Mouse (Mus musculus) erythroid progenitor cell, adult 5-6 weeks (primary cell): ENCODE data around the gene Oxtr. TPM values are rescaled to one million over a fixed set of nuclear protein-coding genes. Genes with fewer than 3 reads are reported as not detected.

Experiments used
- ATAC-seq: replicated peaks from 2 replicates; pipeline ENCODE4 v1.8.0; 2016; ENCODE audit warnings: moderate number of reproducible peaks, mild to moderate bottlenecking, moderate TSS enrichment, inconsistent platforms; ENCODE audit not compliant: poor library complexity, low FRiP score, severe bottlenecking
- total RNA-seq, 2 experiments: library from RNA; stranded (forward) in 1 of 2; stranded (reverse) in 1 of 2; fragments of 150-400 nt in 1 of 2; fragments of 186-747, 209-891 nt in 1 of 2; gene quantifications; 2 replicates each; pipeline versions ENCODE4 v1.2.3 to v1.2.4; 2015 to 2017; ENCODE audit warnings: low replicate concordance in 2 of 2

Oxtr gene
- total RNA-seq (2015; ENCODE audit: low replicate concordance) (not detected in 2 replicates), total RNA-seq (2017; ENCODE audit: low replicate concordance) (0.39 TPM in 1 of 2 replicates, not detected in the other)

DNA sequence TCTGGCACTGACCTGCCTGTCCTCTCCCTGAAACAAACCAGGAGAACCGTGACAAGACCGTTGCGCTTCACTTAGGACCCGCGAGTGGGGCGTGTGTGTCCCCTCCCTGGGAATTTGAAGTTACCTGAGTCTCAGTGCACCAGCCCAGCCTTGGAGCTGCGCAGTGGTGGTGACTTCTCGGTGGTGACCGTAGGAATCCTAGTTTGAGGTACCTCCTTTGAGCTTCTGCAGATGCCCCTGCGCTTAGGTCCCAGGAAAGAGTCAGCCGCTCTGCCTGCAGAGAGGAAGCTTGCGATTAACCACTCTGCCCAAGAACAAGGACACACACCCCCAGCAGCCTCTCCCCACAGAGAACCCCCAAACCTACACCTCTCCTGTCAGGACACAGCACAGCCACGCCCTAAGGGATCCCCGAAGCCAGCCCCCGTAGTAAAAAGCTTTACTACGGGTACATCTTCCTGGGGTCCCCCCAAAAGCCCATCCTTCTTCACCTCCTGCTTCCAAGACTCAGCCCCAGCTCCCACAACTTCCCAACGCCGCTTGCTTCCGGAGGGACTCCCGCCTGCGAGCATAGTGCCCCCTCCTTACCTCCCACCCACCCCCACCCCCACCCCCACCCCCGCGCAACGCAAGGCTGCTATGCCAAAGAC, at the start of gene Oxtr:
TSS of gene Oxtr (minus strand) at position 34 of the 650 bp plus-strand sequence.
- no peak for ATAC-seq

DNA sequence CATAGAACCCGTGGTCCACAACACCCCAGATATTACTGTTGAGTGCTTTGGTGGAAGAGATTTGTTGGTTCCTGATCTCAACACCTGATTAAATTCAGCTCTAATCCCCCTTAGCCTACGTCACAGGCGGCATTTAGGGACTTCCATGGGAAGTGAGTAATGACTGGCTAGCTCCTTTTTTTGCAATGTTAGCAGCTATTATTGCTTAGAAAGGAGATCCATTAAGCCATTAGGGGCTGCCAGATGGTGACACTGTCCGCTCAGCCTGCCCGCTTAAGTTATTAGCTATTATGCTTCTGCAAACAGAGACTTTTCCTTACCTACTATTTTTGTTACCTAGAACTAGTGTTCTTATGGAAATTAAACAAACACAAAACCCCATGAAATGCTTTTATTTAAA, 35.7 kb upstream of the Oxtr start:
- no peak for ATAC-seq

DNA sequence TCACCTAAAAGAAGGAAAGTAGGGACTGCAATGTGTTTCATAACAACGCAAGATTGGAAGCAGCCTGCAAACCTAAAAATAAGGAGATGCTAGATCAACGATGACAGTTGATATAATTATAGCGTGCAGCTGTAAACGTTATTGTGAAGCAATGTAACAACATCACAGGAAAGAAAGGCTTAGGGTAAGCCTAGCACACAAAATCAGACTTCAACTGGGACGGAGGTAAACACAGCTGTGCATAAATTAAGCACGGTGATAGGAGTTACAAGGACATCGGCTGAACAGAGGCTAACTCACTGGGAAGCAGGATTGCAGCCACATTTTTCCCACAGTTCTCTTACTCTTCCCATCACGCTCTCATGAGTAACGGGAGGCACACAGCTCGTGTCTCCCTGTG, 34.7 kb upstream of the Oxtr start:
- no peak for ATAC-seq

DNA sequence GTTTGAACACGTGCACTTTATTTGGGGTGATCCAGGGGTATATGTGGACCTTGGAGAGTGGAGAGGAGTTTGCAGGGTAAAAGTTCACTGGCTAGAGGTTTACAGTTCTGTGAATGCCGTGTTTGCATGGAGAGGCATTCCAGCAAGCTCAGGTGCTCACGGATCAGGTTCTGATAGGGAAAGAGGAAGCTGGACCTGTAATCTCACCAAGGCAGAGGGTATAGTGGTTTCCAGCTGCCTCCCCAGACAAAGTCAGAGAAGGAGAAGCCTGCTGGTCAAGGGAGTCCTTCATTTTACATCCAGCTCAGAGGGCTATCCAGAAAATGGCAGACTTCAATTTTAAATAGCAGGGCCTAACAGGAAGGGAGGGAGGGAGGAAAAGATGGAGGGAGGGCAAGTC, 28.2 kb upstream of the Oxtr start:
- no peak for ATAC-seq

DNA sequence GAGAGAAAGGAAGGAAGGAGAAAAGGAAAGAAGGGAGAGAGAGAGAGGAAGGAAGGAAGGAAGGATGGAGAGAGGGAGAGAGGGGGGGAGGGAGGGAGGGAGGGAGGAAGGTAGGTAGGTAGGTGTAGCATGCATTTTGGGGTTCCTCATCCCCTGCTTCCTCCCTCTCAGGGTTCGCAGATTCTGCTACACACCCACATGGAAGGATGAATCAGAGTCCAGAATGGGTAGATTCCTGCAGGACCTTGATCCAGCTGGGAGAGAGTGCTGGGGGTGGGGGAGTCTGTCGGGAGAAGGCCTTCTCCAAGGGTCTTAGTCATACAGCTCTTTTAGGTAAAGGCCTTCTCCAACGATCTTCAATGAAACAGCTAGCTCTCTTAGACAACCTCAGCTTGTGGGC, 27.8 kb upstream of the Oxtr start:
- no peak for ATAC-seq

DNA sequence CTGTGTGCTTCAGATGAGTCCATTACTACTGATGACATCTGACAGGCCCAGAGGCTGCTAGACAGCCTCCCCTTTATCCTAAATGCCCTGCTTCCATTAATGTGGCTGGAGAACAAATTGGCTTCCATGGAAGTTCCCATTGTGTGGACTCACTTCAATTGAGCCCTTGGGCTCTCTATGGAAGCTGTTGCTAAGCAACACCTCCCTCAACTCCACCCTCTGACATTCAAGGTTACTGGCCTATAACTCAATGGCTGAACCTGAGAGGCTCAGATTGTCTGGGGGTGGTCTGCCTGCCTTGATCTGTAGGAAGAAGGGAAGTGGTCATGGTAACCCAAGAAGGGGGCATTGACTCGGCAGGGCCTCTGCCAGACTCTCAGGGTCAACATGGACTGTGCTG, 26.8 kb upstream of the Oxtr start:
- ATAC-seq = no peak

DNA sequence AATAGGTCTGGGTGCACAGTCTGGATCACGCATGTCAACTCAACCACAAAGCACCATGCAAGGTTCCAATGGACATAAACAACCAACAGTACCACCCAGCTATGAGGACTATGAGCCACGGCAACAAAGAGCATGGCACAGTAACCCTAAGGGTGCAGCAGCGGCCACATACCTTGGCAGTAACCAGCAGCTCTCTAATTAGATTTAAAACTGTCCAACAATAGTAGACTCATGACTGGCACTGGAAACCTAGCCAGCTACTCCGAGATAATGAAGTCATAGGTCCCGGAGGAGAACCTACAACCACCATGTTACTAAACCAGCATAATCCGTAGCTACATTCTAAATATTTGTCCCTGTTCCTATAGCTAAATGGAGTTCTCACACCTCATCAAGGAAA, 24.8 kb upstream of the Oxtr start:
- ATAC-seq = no peak

DNA sequence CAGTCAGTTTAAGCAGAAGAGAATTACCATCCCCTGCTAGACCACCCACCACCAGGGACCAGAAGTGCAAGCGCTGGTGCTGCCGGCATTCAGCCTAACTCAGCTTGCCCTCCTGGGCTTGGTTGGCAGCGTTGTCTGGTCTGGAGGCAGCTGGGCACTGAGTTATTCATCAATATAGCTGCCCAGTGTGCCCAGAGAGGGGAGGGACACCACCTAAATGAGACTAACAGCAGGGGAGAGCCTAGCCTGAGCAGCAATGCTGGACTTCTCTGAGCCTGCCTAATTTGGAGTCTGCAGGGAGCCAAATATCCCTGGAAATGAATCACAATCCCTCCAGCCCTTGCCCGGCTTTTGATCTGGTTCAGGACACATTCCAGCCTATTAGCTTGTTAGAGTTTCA, 20.6 kb upstream of the Oxtr start:
- ATAC-seq = no peak

DNA sequence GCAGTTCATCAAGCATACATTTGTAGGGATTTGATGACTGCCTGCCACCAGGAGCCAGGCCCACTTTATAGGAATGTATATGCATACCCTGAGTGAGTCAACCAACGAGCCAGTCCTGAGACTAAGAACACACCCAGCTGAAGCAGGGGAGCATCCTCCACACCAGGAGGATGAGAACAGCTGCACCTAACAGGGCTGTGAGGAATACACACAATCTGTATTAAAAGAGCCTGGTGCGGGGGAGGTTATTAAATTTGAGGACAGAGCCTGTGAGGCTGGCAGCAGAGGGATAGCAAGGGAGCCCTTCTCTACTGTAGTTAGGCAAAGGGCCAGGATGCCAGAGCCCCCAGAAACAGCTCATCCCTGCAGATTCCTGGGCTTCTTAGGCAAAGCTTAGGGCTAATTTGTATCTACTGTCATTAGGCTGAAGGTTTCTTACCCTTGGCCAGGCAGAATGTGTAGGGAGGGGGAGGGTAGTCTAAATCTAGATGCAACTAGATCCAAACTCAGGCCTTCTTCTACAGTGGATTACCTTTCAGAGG, 19.9 kb upstream of the Oxtr start:
- no peak for ATAC-seq

DNA sequence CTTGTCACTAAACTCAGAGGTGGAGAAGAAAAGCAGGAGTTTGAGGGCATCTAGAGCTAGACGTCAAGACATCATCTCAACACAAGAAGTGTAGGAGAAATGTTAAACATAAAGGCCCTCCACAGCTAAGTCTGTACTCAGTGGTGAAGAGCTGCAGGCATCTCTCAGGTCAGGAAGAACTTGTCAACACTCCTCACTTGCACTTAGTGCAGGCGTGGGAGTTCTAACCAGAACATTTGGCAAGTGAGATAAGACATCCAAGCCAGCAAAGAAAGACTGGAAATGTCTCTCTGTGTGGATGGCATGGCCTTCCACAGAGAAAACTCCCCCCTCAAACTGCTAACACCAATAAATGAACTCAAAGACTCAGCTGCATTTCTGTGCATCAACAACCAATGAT, 17.9 kb upstream of the Oxtr start:
- ATAC-seq = no peak

DNA sequence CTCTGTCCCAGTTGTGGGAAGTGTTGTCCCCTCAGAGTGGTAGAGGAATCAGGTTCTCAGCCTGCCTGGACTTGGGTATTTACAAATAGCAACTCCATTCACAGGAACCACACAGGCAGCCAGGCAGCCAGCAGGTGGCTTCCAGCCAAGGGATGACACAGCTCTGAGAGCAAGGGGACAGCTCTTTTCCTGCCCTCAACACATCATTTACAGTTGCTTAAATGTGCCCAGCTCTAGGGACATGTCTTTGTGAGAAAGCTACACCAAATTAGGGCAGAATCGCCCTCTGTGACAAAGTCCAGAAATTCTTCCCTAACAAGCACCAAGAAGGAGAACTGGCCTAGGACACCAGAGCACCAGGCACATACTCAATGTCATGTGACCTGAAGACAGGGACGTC, 11.4 kb upstream of the Oxtr start:
- no peak for ATAC-seq

DNA sequence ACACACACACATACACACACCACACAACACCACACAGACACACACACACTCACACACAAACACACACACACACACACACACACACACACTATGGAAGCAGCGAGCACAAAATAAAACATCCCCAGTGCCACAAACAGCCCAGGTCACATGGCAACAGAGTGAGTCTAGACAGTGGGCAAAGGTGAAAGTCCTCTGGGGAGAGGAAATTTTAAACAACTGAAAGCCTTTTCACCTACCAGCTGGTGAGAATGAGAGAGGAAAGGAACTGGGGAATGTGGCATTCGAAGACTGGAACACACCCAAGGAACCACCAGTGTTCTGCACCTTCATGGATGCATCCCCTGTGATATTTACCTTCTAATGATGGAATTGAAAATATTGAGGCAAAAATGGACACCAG, 9.7 kb upstream of the Oxtr start:
- ATAC-seq = no peak

DNA sequence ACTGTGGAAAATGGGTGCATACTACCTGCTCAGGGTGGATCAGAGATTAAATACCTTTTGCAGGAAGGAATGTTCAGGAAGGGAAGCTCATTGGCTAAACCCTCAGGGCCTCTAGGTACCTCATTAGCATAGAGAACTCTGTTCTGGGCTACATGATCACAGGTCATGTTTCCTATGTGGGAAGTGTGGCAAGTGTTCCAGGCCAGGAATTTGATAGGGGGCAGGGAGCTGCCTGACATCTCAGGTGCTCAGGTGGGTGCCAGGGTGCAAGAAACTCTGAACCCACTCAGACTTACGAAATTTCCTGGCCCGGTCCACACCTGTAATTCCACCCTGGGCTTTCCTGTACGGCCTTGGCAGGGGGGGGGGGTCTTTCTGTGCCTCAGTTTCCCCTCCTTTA, 9.0 kb upstream of the Oxtr start:
- no peak for ATAC-seq

DNA sequence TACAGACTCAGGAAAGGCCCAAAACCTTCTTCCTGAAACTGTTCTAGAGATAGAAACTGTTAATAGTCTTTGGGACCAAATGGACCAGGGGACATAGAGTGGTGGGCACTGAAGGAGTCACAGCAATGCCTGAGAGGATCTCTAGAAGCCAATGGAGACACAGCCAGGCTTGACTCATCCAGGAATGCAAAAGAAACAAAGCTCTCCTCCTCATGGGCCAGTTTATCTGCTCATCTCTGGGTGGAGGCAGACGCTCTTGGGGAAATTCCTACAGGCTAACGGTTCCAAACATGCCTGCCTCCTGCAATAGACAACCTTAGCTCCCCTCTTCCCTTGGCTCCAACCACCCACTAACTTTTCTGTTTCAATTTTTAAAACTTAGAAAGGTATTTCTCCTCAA, 7.7 kb upstream of the Oxtr start:
- ATAC-seq = no peak

DNA sequence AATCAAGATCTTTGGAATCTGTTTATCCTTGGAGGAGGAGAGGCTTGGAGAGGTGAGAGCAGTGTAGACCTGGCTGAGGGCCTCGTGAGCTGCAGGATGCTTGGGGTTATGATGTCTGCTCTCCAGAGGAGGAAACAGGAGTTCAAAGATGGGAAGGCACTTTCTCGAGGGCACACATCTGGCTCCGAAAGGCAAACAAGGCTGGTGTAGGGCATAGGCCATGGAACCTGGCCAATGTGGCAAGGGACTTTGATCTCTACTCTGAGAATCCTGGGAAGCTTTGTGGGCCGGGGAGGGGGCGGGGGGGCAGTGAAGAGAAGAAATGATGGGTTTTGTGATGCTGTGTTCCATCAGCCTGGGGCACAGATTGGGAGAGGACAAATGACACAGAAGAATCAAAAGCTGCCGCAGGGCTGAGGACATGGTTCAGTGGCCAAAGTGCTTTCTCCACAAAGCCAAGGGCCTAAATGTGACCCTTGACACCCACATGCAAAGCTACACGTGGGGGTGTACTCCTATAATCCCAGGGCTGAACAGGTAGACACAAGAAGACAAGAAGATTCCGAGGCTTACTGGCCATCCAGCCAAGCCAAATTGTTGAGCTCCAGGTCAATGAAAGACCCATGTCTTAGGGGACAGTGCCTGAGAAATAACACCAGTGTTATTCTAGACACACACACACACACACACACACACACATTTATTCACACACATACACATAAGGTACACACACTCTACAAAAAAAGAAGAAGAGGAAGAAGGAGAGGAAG, 6.7 kb upstream of the Oxtr start:
- no peak for ATAC-seq

DNA sequence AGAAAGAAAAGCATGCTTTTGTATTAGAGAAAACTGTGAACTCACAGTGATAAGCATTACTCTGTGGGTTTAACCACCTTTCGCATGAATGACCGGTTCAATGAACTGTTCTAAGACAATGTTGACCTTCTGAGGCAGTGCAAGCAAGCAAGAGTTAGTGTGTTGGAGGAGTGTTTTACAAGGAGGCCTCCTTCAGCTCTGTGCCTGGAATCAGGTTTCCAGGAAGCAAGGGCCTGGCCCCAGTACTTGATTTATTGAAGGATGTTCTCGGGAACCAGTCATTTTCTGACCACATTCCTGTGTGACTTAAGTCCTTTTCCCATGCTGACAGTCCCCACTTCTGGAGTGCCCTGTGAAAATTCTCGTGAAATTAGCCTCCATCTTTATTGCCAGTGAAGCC, 5.5 kb upstream of the Oxtr start:
- ATAC-seq = no peak

DNA sequence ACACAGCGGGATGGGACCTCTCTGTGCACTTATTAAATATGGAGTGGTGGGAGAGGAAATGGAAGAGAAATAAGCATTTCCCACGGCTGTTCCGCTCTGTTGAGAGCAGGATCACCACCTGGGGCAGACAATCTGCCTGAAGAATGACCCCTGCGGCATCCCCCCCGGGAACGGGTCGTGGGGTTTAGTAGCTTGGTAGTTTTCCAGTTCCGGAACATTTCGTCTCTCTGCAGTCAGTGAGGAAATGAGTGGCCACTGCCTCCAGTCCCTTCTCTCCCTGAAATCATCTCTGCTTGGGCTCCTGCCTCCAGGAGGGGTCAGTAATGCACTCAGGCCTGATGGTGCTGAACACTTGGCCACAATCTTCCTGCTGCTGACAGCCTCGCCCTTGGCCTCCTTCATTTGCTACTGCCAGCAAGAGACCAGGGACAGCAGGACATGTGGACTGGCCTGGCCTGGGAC, 4.9 kb upstream of the Oxtr start:
- ATAC-seq = no peak

DNA sequence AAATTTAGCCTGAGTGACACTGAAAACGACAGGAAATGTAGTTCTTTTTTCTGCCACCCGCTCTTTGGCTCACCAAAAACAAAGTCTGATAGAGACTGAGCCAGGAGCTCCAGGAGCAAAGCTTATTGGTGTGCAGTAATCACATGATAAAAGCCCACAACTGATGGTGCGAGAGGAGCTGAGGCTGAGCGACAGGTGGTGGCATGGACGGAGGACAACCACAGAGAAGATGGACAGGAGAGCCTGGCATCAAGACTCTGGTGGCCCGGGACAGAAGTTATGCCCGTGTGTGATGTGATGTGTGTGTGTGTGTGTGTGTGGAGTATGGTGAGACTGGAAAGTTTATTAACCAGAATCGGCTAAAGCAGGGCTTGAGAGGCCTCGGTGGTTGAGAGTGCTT, 3.6 kb upstream of the Oxtr start:
- no peak for ATAC-seq

DNA sequence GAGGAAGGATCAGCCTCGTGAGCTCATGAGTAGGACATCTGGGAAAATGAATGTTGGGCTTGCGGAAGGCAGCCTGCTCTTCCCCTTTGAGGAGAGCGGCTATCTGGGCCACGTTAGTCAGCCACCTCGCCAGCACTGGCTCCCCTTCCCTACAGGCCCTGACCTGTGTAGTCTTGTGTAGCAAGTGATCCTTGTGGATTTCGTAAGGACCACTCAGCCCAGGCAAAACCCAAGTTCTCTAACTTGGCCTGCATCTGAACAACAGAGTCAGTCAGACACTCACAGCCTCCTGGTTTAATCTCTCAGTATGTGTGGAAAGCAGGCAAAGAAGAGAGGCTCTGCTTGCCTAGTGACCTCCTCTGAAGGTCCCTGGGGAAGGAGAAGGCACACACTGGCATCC, 2.9 kb upstream of the Oxtr start:
- no peak for ATAC-seq

DNA sequence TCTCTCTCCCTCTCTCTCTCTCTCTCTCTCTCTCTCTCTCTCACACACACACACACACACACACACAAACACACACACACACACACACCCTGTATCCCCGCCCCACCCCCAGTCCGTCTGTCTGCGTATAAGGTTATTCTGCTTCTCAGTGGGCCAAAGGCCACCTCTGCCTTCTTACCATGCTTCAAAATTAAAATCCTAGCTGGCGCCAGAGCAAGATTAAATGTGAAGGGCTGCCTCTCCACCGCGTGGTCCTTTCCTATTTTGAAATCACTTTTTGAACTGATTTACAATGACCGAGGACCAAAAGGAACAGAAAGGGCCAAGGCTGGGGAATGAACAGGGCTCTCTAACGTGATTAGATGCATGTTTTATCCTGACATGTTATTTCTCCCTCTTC, 1.8 kb upstream of the Oxtr start:
- ATAC-seq = no peak

DNA sequence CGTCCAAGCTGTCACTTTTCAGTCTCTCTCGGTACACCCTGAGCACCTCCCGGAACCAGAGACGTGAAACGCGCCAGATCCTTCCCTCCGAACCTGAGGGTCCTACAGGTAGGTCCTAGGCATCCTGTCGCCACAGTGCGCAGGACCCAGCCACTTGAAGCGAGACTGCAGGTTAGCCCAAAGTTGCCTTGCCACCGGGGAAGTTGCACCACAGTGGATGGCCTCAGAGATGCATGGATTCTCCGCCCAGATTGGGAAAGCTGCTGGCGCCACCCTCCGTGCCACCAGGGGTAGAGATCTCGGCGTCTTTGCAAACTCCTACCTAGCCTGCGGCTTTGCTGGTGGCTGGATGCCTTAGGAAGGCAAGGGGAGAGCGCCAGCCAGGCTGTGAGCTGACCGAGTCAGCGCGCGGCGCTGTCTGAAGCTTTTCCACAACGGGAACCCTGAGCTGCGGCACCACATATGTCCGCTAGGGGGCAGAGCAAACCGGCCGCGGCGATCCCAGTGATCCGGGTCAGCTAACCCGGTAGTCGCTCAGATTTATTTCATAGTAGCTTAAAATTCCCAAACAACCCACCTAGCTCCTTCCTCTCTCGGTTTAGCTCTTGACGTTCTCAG, 991 bp upstream of the Oxtr start:
- no peak for ATAC-seq
